Mouse (Mus musculus): ENCODE data around the gene Kansl2. TPM values are rescaled to one million over a fixed set of nuclear protein-coding genes. Genes with fewer than 3 reads are reported as not detected.

The Kansl2 gene
- polyA plus RNA-seq, 2 experiments, result 99.8 to 104 TPM

DNA sequence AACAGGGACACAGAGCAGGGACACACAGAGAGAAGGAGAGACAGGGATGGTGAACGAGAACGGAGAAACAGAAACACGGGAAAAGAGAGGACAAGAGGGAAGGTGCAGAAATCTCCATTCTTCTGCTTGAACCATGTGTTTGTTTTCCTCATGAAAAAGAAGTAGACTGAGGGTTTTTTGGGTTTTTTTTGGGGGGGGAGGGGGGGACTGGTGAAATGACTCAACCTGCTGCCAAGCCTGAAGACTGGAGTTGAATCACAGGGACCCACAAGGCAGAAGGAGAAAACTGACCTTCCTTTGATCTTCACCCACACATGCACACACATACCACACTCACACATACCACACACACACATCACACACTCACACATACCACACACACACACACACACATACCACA is 30.7 kb downstream of the Kansl2 start:
- Histone ChIP-seq H3K27ac (replicated peaks; ENCODE audit: low read depth, low read length) (no peak overlapping the region), H3K9ac (ENCODE audit: low read depth, low read length, severe bottlenecking) (no peak overlapping the region), H3K4me2 (replicated peaks; ENCODE audit: low read depth, low read length, severe bottlenecking) (no peak overlapping the region), H3K4me1 (ENCODE audit: control insufficient read depth, insufficient read depth, low read length) (0 out of 2 replicates have a peak, but pooled peaks cover 5% of the 10 kb centered on the region), H3K4me3 (replicated peaks; ENCODE audit: low read length) (no peak overlapping the region), H3K9me3 (ENCODE audit: control insufficient read depth, low read length) (no peaks in the 10 kb centered on the region), H3K36me3 (ENCODE audit: control insufficient read depth, insufficient read depth, low read length) (no peaks in the 10 kb centered on the region), H3K27me3 (ENCODE audit: control insufficient read depth, insufficient read depth, low read length) (no peaks in the 10 kb centered on the region)
- DNase-seq (ENCODE audit: low spot score), result no peak
- WGBS, result 86% methylated on average over 3 of the region's 3 CpGs
- TF ChIP-seq POLR2A (IDR thresholded peaks at IDR 0.05; ENCODE audit: borderline replicate concordance, extremely low read depth, insufficient read depth, insufficient read length), result no peak
- no peak for ATAC-seq (ENCODE audit: low FRiP score, low read depth)

DNA sequence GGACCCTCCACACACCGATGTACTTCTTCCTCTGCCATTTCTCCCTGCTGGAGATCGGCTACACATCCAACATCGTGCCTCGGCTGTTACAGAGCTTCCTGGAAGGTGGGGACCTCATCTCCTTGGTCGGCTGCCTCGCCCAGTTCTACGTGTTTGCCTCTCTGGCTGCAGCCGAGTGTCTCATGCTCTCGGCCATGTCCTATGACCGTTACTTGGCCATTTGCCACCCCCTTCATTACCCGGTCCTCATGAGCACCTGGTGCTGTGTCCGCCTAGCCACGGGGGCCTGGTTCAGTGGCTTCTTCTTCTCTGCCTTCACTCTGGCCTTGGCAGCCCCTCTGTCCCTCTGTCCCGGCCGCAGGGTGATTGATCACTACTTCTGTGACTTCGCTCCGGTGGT is 36.4 kb downstream of the Kansl2 start:
- no peak for DNase-seq (ENCODE audit: low spot score)
- Histone ChIP-seq H3K4me1 (ENCODE audit: control insufficient read depth, insufficient read depth, low read length) (no peaks in the 10 kb centered on the region), H3K4me2 (replicated peaks; ENCODE audit: low read depth, low read length, severe bottlenecking) (no peak overlapping the region), H3K9ac (ENCODE audit: low read depth, low read length, severe bottlenecking) (no peak overlapping the region), H3K4me3 (replicated peaks; ENCODE audit: low read length) (no peak overlapping the region), H3K36me3 (ENCODE audit: control insufficient read depth, insufficient read depth, low read length) (no peaks in the 10 kb centered on the region), H3K27ac (replicated peaks; ENCODE audit: low read depth, low read length) (no peak overlapping the region), H3K9me3 (ENCODE audit: control insufficient read depth, low read length) (no peaks in the 10 kb centered on the region), H3K27me3 (ENCODE audit: control insufficient read depth, insufficient read depth, low read length) (no peaks in the 10 kb centered on the region)
- WGBS, result 86% methylated on average over 17 of the region's 17 CpGs
- no peak for ATAC-seq (ENCODE audit: low FRiP score, low read depth)
- TF ChIP-seq POLR2A (IDR thresholded peaks at IDR 0.05; ENCODE audit: borderline replicate concordance, extremely low read depth, insufficient read depth, insufficient read length), result no peak

DNA sequence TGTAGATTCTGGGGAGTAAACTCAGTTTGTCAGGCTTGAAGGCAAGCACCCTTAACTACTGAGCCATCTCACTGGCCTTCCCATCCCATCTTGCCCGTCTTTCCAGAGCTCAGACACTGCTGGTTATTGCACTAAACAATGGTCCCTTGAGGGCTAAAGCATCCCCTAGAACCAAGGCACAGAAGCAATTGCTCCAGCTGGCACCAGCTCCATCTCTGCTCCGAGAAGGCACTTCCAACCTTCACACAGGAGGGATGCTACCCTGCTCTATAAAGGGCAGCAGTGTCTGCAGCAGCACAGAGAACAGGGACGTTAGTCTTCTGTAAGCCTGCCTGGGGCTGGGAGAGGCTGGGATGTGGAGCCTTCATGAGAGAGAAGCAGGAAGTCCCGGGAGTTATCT is 42.0 kb downstream of the Kansl2 start, which contains the start of gene Olfr279:
Gene Olfr279 (plus strand): TSS at position 301 of the 400 bp plus-strand sequence.
- H3K27me3 ChIP-seq (ENCODE audit: control insufficient read depth, insufficient read depth, low read length), result no peaks in the 10 kb centered on the region
- H3K4me1 ChIP-seq (ENCODE audit: control insufficient read depth, insufficient read depth, low read length), result no peaks in the 10 kb centered on the region
- no peak within 1 kb of the TSS for H3K4me2 ChIP-seq (replicated peaks; ENCODE audit: low read depth, low read length, severe bottlenecking)
- H3K4me3 ChIP-seq (replicated peaks; ENCODE audit: low read length), result no peak within 1 kb of the TSS
- H3K9me3 ChIP-seq (ENCODE audit: control insufficient read depth, low read length), result no peaks in the 10 kb centered on the region
- no peak within 1 kb of the TSS for H3K9ac ChIP-seq (ENCODE audit: low read depth, low read length, severe bottlenecking)
- TF ChIP-seq POLR2A (IDR thresholded peaks at IDR 0.05; ENCODE audit: borderline replicate concordance, extremely low read depth, insufficient read depth, insufficient read length), result no peak
- 56% methylated on average over 4 of the region's 4 CpGs for WGBS
- no peaks in the 10 kb centered on the region for H3K36me3 ChIP-seq (ENCODE audit: control insufficient read depth, insufficient read depth, low read length)
- no peak within 1 kb of the TSS for H3K27ac ChIP-seq (replicated peaks; ENCODE audit: low read depth, low read length)
- DNase-seq (ENCODE audit: low spot score), result no peak
- ATAC-seq (ENCODE audit: low FRiP score, low read depth), result no peak

DNA sequence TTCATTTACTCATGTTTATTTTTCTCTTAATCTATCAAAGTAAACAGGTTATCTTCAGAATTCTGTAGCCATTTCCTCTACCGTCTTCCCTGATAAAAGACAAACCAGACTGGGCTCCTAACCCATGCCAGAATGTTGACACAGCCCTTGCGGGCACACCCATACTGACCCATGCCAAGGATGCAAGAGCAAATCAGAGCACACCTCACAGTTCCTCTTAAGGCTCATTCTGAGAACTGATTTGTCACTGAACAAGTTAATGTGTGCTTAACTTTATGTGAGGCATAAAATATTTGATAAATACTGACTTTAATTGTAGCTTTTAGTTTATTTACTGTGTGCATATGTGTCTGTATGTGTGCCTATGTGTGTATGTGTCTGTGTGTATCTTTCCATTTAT is 42.7 kb downstream of the Kansl2 start:
- Histone ChIP-seq H3K9ac (ENCODE audit: low read depth, low read length, severe bottlenecking) (no peak overlapping the region), H3K27ac (replicated peaks; ENCODE audit: low read depth, low read length) (no peak overlapping the region), H3K4me1 (ENCODE audit: control insufficient read depth, insufficient read depth, low read length) (no peaks in the 10 kb centered on the region), H3K9me3 (ENCODE audit: control insufficient read depth, low read length) (no peaks in the 10 kb centered on the region), H3K4me2 (replicated peaks; ENCODE audit: low read depth, low read length, severe bottlenecking) (no peak overlapping the region), H3K36me3 (ENCODE audit: control insufficient read depth, insufficient read depth, low read length) (no peaks in the 10 kb centered on the region), H3K27me3 (ENCODE audit: control insufficient read depth, insufficient read depth, low read length) (no peaks in the 10 kb centered on the region), H3K4me3 (replicated peaks; ENCODE audit: low read length) (no peak overlapping the region)
- DNase-seq (ENCODE audit: low spot score) (no peak), ATAC-seq (ENCODE audit: low FRiP score, low read depth) (no peak)
- WGBS, result 88% methylated on average over 2 of the region's 2 CpGs
- no peak for TF ChIP-seq POLR2A (IDR thresholded peaks at IDR 0.05; ENCODE audit: borderline replicate concordance, extremely low read depth, insufficient read depth, insufficient read length)

DNA sequence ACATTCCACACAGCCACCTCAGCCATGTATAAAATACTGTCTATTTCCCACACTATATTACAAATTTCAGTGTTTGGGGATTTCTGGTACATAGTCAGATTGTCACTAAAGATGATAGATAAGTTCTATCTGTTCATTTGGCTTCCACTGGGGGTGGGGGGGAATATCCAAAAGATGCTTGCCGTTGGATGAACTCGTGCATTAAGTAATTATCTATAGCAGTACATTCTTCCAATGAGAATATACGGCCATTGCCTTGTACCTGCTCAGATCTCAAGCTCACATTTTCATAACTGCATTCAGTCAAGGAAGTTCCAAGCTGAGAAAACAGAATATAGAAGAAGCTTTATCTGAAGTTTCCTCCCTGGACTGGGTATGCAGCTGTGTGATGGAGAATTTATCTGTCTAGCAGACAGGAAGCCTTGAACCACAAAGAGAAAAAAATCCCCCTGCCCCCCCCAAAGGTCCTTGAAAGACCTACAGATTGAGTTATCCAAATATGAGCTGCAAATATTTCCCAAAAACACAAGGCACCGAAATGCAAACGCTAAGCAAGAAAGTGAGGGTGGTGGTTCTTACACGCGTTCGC is 47.5 kb downstream of the Kansl2 start:
- no peaks in the 10 kb centered on the region for H3K4me1 ChIP-seq (ENCODE audit: control insufficient read depth, insufficient read depth, low read length)
- ATAC-seq (ENCODE audit: low FRiP score, low read depth), result no peak
- no peaks in the 10 kb centered on the region for H3K9me3 ChIP-seq (ENCODE audit: control insufficient read depth, low read length)
- H3K27me3 ChIP-seq (ENCODE audit: control insufficient read depth, insufficient read depth, low read length), result no peaks in the 10 kb centered on the region
- no peak for DNase-seq (ENCODE audit: low spot score)
- TF ChIP-seq POLR2A (IDR thresholded peaks at IDR 0.05; ENCODE audit: borderline replicate concordance, extremely low read depth, insufficient read depth, insufficient read length), result no peak
- H3K4me3 ChIP-seq (replicated peaks; ENCODE audit: low read length), result no peak overlapping the region
- no peak overlapping the region for H3K9ac ChIP-seq (ENCODE audit: low read depth, low read length, severe bottlenecking)
- WGBS, result 93% methylated on average over 8 of the region's 8 CpGs
- H3K4me2 ChIP-seq (replicated peaks; ENCODE audit: low read depth, low read length, severe bottlenecking), result no peak overlapping the region
- no peaks in the 10 kb centered on the region for H3K36me3 ChIP-seq (ENCODE audit: control insufficient read depth, insufficient read depth, low read length)
- H3K27ac ChIP-seq (replicated peaks; ENCODE audit: low read depth, low read length), result no peak overlapping the region
